Mouse (Mus musculus): ENCODE data around the gene Homez. TPM values are rescaled to one million over a fixed set of nuclear protein-coding genes. Genes with fewer than 3 reads are reported as not detected.

Gene Homez
- polyA plus RNA-seq (2014; fragmentation: Illumina TruSeq; extraction: RNeasy Lipid Tissue Mini Kit (QIAGEN cat#74804); ENCODE audit: low read depth, low replicate concordance), result 11.6 TPM

DNA sequence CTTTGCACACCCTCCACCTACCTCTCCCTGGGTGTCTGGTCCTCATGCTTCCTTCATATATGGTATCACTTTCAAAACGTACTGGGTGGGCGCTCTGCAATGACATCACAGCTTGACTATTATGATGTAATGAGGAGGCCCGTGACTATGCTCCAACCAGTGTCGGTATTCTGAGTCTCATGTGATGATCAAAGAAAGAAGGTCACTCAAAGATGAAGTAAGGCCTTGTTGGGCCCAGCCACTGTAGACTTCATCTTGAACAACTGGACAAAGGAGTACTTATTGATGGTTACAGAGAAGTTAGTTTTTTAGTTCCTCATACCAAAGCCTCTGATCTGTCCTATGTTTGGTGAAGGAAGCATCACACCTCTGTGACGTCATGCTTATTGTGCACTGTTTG is at the start of gene Homez:
Gene Homez (minus strand): TSS at position 101 of the 400 bp plus-strand sequence.

DNA sequence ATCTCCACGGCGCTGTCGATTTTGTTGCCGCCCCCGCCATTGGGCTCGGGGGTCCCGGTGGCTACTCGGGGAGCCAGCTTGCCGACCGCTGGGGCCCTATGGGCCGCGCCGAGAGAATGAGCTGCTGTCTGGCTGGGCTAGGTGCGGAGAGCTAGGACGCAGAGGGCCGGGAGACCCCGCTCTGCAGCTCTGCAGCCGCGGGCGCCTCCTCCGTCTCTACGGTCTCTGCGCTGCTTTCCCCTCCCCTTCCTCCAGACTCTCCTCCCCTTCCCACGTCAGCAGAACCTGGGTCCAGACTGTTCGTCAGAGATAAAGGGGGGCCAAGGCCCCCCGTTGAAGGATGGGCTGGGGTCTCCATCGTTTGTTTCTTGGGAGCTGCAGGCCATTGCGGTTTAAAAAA is 42.1 kb upstream of the Homez start, which contains the start of gene Slc22a17:
Gene Slc22a17 (minus strand): TSS at position 247 of the 400 bp plus-strand sequence.

DNA sequence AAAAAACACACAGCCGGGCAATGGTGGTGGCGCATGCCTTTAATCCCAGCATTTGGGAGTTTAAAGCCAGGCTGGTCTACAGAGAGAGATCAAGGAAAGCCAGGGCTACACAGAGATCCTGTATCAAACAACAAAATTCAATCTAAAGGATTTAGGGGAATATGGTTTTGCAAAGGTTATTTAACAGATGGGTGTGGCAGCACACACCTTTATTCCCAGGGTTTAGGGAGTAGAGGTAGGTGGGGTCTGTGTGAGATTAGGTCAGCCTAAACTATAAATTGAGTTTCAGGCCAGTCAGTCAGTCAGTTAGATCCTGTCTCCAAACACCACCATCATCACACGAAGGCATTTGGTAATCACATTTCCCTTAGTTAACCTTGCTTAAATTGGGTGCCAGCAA is 21.4 kb upstream of the Homez start, which contains the start of gene Pabpn1:
Gene Pabpn1 (plus strand): TSS at position 301 of the 400 bp plus-strand sequence.

DNA sequence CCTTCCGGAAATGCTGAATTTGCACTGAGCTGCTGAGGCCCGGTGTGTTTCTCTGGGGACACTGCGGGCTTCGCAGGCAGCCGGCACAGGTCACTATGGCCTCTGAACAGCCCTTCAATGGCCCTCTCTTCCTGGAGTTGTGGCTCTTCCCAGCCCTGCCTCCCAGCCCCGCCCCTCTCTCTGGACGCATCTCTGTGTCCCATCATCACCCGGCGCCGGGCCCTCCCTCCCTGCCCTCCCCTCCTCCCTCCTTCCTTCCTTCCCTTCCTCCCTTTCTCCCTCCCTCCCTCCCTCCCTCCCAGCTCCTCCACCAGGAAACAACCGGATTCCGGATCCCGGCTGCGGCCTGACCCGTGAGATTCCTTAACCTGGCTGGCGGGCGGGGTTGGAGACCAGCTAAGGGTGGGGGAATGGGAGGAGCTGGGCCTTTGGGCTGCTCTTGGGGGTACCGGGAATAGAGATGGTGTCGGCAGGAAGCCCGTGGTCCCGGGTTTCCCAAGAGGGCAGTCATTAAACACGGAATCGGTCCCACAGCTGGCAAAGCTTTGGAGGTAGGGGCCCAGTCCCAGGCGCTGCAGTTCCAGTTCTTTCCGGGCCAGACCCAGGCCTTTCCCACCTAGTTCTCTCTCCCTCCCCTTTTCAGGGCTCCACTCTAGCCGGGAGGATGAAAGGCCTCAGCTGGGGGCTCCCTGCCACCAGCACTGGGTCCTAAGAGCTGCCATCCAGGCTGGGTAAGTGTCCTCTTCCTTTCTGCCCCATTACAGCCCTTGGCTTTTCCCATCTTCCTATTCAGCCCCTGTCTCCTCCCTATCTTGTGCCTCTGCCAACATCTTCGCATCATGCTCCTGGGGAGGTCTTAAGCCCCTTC is 12.6 kb upstream of the Homez start, which contains the start of the genes Bcl2l2 and Gm20521:
Gene Bcl2l2 (plus strand): TSS at position 224 of the 868 bp plus-strand sequence.
Gene Gm20521 (plus strand): TSS at position 288 of the 868 bp plus-strand sequence.

DNA sequence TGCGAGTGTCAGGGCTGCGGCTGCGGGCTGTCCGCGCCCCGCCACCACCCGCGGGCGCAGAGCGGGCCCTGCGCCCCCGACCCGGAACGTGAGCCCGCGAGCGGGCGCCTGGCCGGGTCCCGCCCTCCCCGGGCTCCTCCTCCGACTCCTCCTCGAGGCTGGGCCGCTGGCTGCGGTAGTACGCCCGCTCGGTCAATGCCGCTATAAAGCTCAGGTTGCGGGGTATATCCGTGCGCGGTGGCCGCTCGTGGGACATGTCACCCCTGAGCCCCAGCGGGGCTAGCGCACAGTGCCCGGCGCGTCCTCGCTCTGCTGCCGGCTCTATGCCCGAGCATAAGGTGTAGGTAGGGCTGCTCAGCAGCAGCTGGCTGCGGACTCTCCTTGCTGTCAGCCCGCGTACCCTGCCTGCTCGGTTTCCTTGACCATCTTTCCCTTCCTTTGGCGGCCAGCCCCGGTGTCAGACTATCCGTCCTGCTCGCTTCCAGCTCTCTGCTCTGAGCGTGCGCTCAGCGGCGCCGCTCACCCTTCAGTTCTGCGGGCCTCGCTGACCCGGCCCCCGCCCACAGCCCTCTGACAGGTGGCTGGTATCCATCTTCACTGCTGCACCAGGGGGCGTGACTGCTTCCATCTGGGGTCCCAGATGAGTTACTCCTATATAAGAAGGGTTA is 6.4 kb upstream of the Homez start, which contains the start of gene Ppp1r3e:
Gene Ppp1r3e (minus strand): TSS at position 503 of the 668 bp plus-strand sequence.

DNA sequence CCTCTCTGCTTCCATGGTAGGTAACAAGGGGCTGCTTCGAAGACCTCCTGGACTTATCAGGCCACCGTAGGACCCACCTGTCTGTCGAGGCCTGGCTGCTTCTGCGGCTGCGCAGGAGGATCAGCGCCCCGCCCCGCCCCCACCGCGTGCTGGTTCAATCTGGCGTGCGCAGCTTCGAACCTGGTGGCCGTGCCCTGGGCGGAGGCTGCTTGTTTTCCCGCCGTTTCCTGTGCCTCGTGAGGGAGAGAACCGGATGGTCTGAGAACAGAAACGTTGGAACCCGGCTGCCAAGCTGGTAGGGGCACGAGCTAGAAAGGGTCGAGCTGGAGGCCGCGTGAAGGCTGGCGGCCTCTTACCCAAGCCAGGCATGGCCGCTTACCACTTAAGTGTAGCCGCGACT is 56.8 kb downstream of the Homez start, which contains the start of gene Rnf212b:
Gene Rnf212b (plus strand): TSS at position 151 of the 400 bp plus-strand sequence.

Other genes starting within 250 kb of the Homez start
- not detected for gene Psmb11, start 249.5 kb downstream of the Homez start, polyA plus RNA-seq (2014; fragmentation: Illumina TruSeq; extraction: RNeasy Lipid Tissue Mini Kit (QIAGEN cat#74804); ENCODE audit: low read depth, low replicate concordance)
- gene Gm17606, start 230.0 kb downstream of the Homez start, polyA plus RNA-seq (2014; fragmentation: Illumina TruSeq; extraction: RNeasy Lipid Tissue Mini Kit (QIAGEN cat#74804); ENCODE audit: low read depth, low replicate concordance), result not detected
- gene Cdh24, start 229.6 kb downstream of the Homez start, polyA plus RNA-seq (2014; fragmentation: Illumina TruSeq; extraction: RNeasy Lipid Tissue Mini Kit (QIAGEN cat#74804); ENCODE audit: low read depth, low replicate concordance), result 0.17 TPM
- gene 1700123O20Rik, start 184.7 kb downstream of the Homez start, polyA plus RNA-seq (2014; fragmentation: Illumina TruSeq; extraction: RNeasy Lipid Tissue Mini Kit (QIAGEN cat#74804); ENCODE audit: low read depth, low replicate concordance), result 26.5 TPM
- 163 TPM for gene Acin1, start 184.0 kb downstream of the Homez start, polyA plus RNA-seq (2014; fragmentation: Illumina TruSeq; extraction: RNeasy Lipid Tissue Mini Kit (QIAGEN cat#74804); ENCODE audit: low read depth, low replicate concordance)
- gene Gm29776, start 172.1 kb downstream of the Homez start, polyA plus RNA-seq (2014; fragmentation: Illumina TruSeq; extraction: RNeasy Lipid Tissue Mini Kit (QIAGEN cat#74804); ENCODE audit: low read depth, low replicate concordance), result not detected
- not detected for gene Cebpe, start 158.8 kb downstream of the Homez start, polyA plus RNA-seq (2014; fragmentation: Illumina TruSeq; extraction: RNeasy Lipid Tissue Mini Kit (QIAGEN cat#74804); ENCODE audit: low read depth, low replicate concordance)
- gene Slc7a8, start 89.0 kb downstream of the Homez start, polyA plus RNA-seq (2014; fragmentation: Illumina TruSeq; extraction: RNeasy Lipid Tissue Mini Kit (QIAGEN cat#74804); ENCODE audit: low read depth, low replicate concordance), result 16.3 TPM
- gene Rnf212b, start 56.8 kb downstream of the Homez start, polyA plus RNA-seq (2014; fragmentation: Illumina TruSeq; extraction: RNeasy Lipid Tissue Mini Kit (QIAGEN cat#74804); ENCODE audit: low read depth, low replicate concordance), result not detected
- 9.8 TPM for gene Ppp1r3e, start 6.6 kb upstream of the Homez start, polyA plus RNA-seq (2014; fragmentation: Illumina TruSeq; extraction: RNeasy Lipid Tissue Mini Kit (QIAGEN cat#74804); ENCODE audit: low read depth, low replicate concordance)
- gene Bcl2l2, start 12.4 kb upstream of the Homez start, polyA plus RNA-seq (2014; fragmentation: Illumina TruSeq; extraction: RNeasy Lipid Tissue Mini Kit (QIAGEN cat#74804); ENCODE audit: low read depth, low replicate concordance), result 25.8 TPM
- not detected for gene Gm20521, start 12.5 kb upstream of the Homez start, polyA plus RNA-seq (2014; fragmentation: Illumina TruSeq; extraction: RNeasy Lipid Tissue Mini Kit (QIAGEN cat#74804); ENCODE audit: low read depth, low replicate concordance)
- gene Pabpn1, start 21.5 kb upstream of the Homez start, polyA plus RNA-seq (2014; fragmentation: Illumina TruSeq; extraction: RNeasy Lipid Tissue Mini Kit (QIAGEN cat#74804); ENCODE audit: low read depth, low replicate concordance), result 49.7 TPM
- gene Slc22a17, start 42.2 kb upstream of the Homez start, polyA plus RNA-seq (2014; fragmentation: Illumina TruSeq; extraction: RNeasy Lipid Tissue Mini Kit (QIAGEN cat#74804); ENCODE audit: low read depth, low replicate concordance), result 1.6 TPM
- gene Efs, start 55.2 kb upstream of the Homez start, polyA plus RNA-seq (2014; fragmentation: Illumina TruSeq; extraction: RNeasy Lipid Tissue Mini Kit (QIAGEN cat#74804); ENCODE audit: low read depth, low replicate concordance), result not detected
- gene Il25, start 61.7 kb upstream of the Homez start, polyA plus RNA-seq (2014; fragmentation: Illumina TruSeq; extraction: RNeasy Lipid Tissue Mini Kit (QIAGEN cat#74804); ENCODE audit: low read depth, low replicate concordance), result not detected
- gene Cmtm5, start 65.3 kb upstream of the Homez start, polyA plus RNA-seq (2014; fragmentation: Illumina TruSeq; extraction: RNeasy Lipid Tissue Mini Kit (QIAGEN cat#74804); ENCODE audit: low read depth, low replicate concordance), result not detected
- gene Myh6, start 96.0 kb upstream of the Homez start, polyA plus RNA-seq (2014; fragmentation: Illumina TruSeq; extraction: RNeasy Lipid Tissue Mini Kit (QIAGEN cat#74804); ENCODE audit: low read depth, low replicate concordance), result not detected
- not detected for gene Gm17428, start 106.0 kb upstream of the Homez start, polyA plus RNA-seq (2014; fragmentation: Illumina TruSeq; extraction: RNeasy Lipid Tissue Mini Kit (QIAGEN cat#74804); ENCODE audit: low read depth, low replicate concordance)
- gene Myh7, start 123.7 kb upstream of the Homez start, polyA plus RNA-seq (2014; fragmentation: Illumina TruSeq; extraction: RNeasy Lipid Tissue Mini Kit (QIAGEN cat#74804); ENCODE audit: low read depth, low replicate concordance), result not detected
- gene Ngdn, start 144.5 kb upstream of the Homez start, polyA plus RNA-seq (2014; fragmentation: Illumina TruSeq; extraction: RNeasy Lipid Tissue Mini Kit (QIAGEN cat#74804); ENCODE audit: low read depth, low replicate concordance), result 3.3 TPM
- 0.99 TPM for gene Zfhx2, start 221.4 kb upstream of the Homez start, polyA plus RNA-seq (2014; fragmentation: Illumina TruSeq; extraction: RNeasy Lipid Tissue Mini Kit (QIAGEN cat#74804); ENCODE audit: low read depth, low replicate concordance)
- 6.7 TPM for gene Thtpa, start 223.8 kb upstream of the Homez start, polyA plus RNA-seq (2014; fragmentation: Illumina TruSeq; extraction: RNeasy Lipid Tissue Mini Kit (QIAGEN cat#74804); ENCODE audit: low read depth, low replicate concordance)
- gene Ap1g2, start 235.6 kb upstream of the Homez start, polyA plus RNA-seq (2014; fragmentation: Illumina TruSeq; extraction: RNeasy Lipid Tissue Mini Kit (QIAGEN cat#74804); ENCODE audit: low read depth, low replicate concordance), result 3.8 TPM
- gene Jph4, start 246.0 kb upstream of the Homez start, polyA plus RNA-seq (2014; fragmentation: Illumina TruSeq; extraction: RNeasy Lipid Tissue Mini Kit (QIAGEN cat#74804); ENCODE audit: low read depth, low replicate concordance), result 1.2 TPM